Mouse (Mus musculus): Measurements from ENCODE around the gene Gh. TPM values are rescaled to one million over a fixed set of nuclear protein-coding genes. Genes with fewer than 3 reads are reported as not detected.

The Gh gene
- polyA plus RNA-seq, 1 experiment, result not detected

Other genes with a start within 250 kb of the Gh start
- 48.4 and 53.8 TPM in 2 replicates for gene Taco1, start 235.8 kb downstream of the Gh start, polyA plus RNA-seq (2012; ENCODE audit: insufficient read depth, insufficient read length, missing spikeins)
- 8.8 and 10.1 TPM in 2 replicates for gene Map3k3, start 217.3 kb downstream of the Gh start, polyA plus RNA-seq (2012; ENCODE audit: insufficient read depth, insufficient read length, missing spikeins)
- not detected in 2 replicates for gene Gm10840, start 141.0 kb downstream of the Gh start, polyA plus RNA-seq (2012; ENCODE audit: insufficient read depth, insufficient read length, missing spikeins)
- 3.4 and 6.1 TPM in 2 replicates for gene Limd2, start 141.0 kb downstream of the Gh start, polyA plus RNA-seq (2012; ENCODE audit: insufficient read depth, insufficient read length, missing spikeins)
- gene Strada, start 99.7 kb downstream of the Gh start, polyA plus RNA-seq (2012; ENCODE audit: insufficient read depth, insufficient read length, missing spikeins), result 9.3 and 9.8 TPM in 2 replicates
- 80.1 and 94.1 TPM in 2 replicates for gene Ccdc47, start 85.5 kb downstream of the Gh start, polyA plus RNA-seq (2012; ENCODE audit: insufficient read depth, insufficient read length, missing spikeins)
- gene Ddx42, start 84.9 kb downstream of the Gh start, polyA plus RNA-seq (2012; ENCODE audit: insufficient read depth, insufficient read length, missing spikeins), result 18.9 and 22.2 TPM in 2 replicates
- gene Ftsj3, start 45.8 kb downstream of the Gh start, polyA plus RNA-seq (2012; ENCODE audit: insufficient read depth, insufficient read length, missing spikeins), result 14.1 and 15.6 TPM in 2 replicates
- 111 and 116 TPM in 2 replicates for gene Psmc5, start 45.7 kb downstream of the Gh start, polyA plus RNA-seq (2012; ENCODE audit: insufficient read depth, insufficient read length, missing spikeins)
- gene Smarcd2, start 28.9 kb downstream of the Gh start, polyA plus RNA-seq (2012; ENCODE audit: insufficient read depth, insufficient read length, missing spikeins), result 18.7 and 22.3 TPM in 2 replicates
- 0.44 TPM in 1 of 2 replicates, not detected in the other for gene Tcam1, start 25.2 kb downstream of the Gh start, polyA plus RNA-seq (2012; ENCODE audit: insufficient read depth, insufficient read length, missing spikeins)
- 1.7 and 1.9 TPM in 2 replicates for gene Cd79b, start 12.9 kb upstream of the Gh start, polyA plus RNA-seq (2012; ENCODE audit: insufficient read depth, insufficient read length, missing spikeins)
- 1.4 and 2.6 TPM in 2 replicates for gene Scn4a, start 51.4 kb upstream of the Gh start, polyA plus RNA-seq (2012; ENCODE audit: insufficient read depth, insufficient read length, missing spikeins)
- not detected in 2 replicates for gene Prr29, start 63.6 kb upstream of the Gh start, polyA plus RNA-seq (2012; ENCODE audit: insufficient read depth, insufficient read length, missing spikeins)
- 12.9 and 21.2 TPM in 2 replicates for gene Icam2, start 86.2 kb upstream of the Gh start, polyA plus RNA-seq (2012; ENCODE audit: insufficient read depth, insufficient read length, missing spikeins)
- gene Ern1, start 186.0 kb upstream of the Gh start, polyA plus RNA-seq (2012; ENCODE audit: insufficient read depth, insufficient read length, missing spikeins), result 3.2 and 5.0 TPM in 2 replicates